Mouse (Mus musculus) intestine, embryonic 16.5 days (tissue): ENCODE measurements around the gene Ociad1. TPM values are rescaled to one million over a fixed set of nuclear protein-coding genes. Genes with fewer than 3 reads are reported as not detected.

Experiments used
- ATAC-seq: fragments of 200-750 bp; cut with Nextera tagmentation; 2 replicates; pipeline ENCODE4 v1.8.0; 2017; ENCODE audit warnings: moderate TSS enrichment, moderate library complexity
- H3K27ac ChIP-seq: fragments of 300-500 bp; sonication (generic); 2 replicates; pipeline ENCODE4 v1.5.1; 2014; ENCODE audit warnings: mild to moderate bottlenecking, low read length
- H3K27me3 ChIP-seq: fragments of 300-500 bp; sonication (generic); replicated peaks from 2 replicates; pipeline ENCODE4 v1.6.1; 2014; ENCODE audit warnings: low read length, control low read depth, mixed read lengths; ENCODE audit not compliant: control insufficient read depth, insufficient read depth
- H3K36me3 ChIP-seq: fragments of 300-500 bp; sonication (generic); 2 replicates; pipeline ENCODE4 v1.6.1; 2014; ENCODE audit warnings: low read length, control low read depth; ENCODE audit not compliant: control insufficient read depth, insufficient read depth
- H3K4me1 ChIP-seq: fragments of 300-500 bp; sonication (generic); 2 replicates; pipeline ENCODE4 v1.6.1; 2014; ENCODE audit warnings: low read length, control low read depth, mixed read lengths; ENCODE audit not compliant: control insufficient read depth, insufficient read depth
- H3K4me2 ChIP-seq: fragments of 300-500 bp; sonication (generic); 2 replicates; pipeline ENCODE4 v1.6.1; 2014; ENCODE audit warnings: low read depth, low read length, control low read depth
- H3K4me3 ChIP-seq: fragments of 300-500 bp; sonication (generic); 2 replicates; pipeline ENCODE4 v1.5.1; 2014; ENCODE audit warnings: mild to moderate bottlenecking, low read length
- H3K9ac ChIP-seq: fragments of 300-500 bp; sonication (generic); 2 replicates; pipeline ENCODE4 v1.6.1; 2014; ENCODE audit warnings: low read depth, low read length
- H3K9me3 ChIP-seq: fragments of 300-500 bp; sonication (generic); 2 replicates; pipeline ENCODE4 v1.6.1; 2016; ENCODE audit warnings: low read length, control low read depth; ENCODE audit not compliant: control insufficient read depth
- WGBS: fragments of 180-500 bp; shearing (Covaris S2); extraction: QIAGEN DNeasy Blood & Tissue Kit; methylation state at CpG from one replicate; pipeline ENCODE4 v1.1.7; 2014; 5-methylcytosine and 5-hydroxymethylcytosine counted together
- polyA plus RNA-seq: library from polyadenylated mRNA; unstranded; fragments of >200 nt; fragmentation: Nextera tagmentation; extraction: Ambion mirVana; gene quantifications from 2 replicates; pipeline ENCODE4 v1.2.1, GENCODE M21; 2015

Ociad1 gene
- 250 and 270 TPM in 2 replicates for polyA plus RNA-seq

- H3K9ac ChIP-seq: peak within 1 kb of the TSS; percentile 94
- H3K4me1 ChIP-seq: peaks cover 7% of the 10 kb centered on the region
- H3K9me3 ChIP-seq: no peaks in the 10 kb centered on the region
- peak within 1 kb of the TSS; percentile 91 for H3K27ac ChIP-seq
- peaks cover 4% of the 10 kb centered on the region for H3K36me3 ChIP-seq
- under 1% methylated on average over 58 of the region's 58 CpGs for WGBS
- peak within 1 kb of the TSS; percentile 81 for H3K4me3 ChIP-seq
- no peaks in the 10 kb centered on the region for H3K27me3 ChIP-seq
- peak within 1 kb of the TSS; percentile 62 for H3K4me2 ChIP-seq
- peak; percentile 99 for ATAC-seq
Measured at GRCm38 (mm10) chr5:73292502-73293457, at the start of gene Ociad1. Gene Ociad1 (plus strand): TSS chr5:73292784.

GRCm38 (mm10) chr5:73244403-73244802 lies 48.2 kb upstream of the Ociad1 start:
- H3K9ac ChIP-seq: no peak overlapping the region
- no peak overlapping the region for H3K27ac ChIP-seq
- no peak overlapping the region for H3K4me3 ChIP-seq
- WGBS: 53% methylated on average over 13 of the region's 13 CpGs
- H3K9me3 ChIP-seq: no peaks in the 10 kb centered on the region
- 0 out of 2 replicates have a peak, but pooled peaks cover 13% of the 10 kb centered on the region for H3K4me1 ChIP-seq
- H3K4me2 ChIP-seq: no peak overlapping the region
- no peaks in the 10 kb centered on the region for H3K36me3 ChIP-seq
- 0 out of 2 replicates have a peak, but pooled peaks have one; percentile 30 for ATAC-seq
- H3K27me3 ChIP-seq: no peaks in the 10 kb centered on the region

- Histone ChIP-seq H3K27ac (no peak overlapping the region), H3K9me3 (no peaks in the 10 kb centered on the region), H3K4me1 (0 out of 2 replicates have a peak, but pooled peaks cover 9% of the 10 kb centered on the region), H3K4me2 (no peak overlapping the region), H3K4me3 (no peak overlapping the region), H3K9ac (no peak overlapping the region), H3K27me3 (no peaks in the 10 kb centered on the region), H3K36me3 (no peaks in the 10 kb centered on the region)
- no peak for ATAC-seq
- 62% methylated on average over 6 of the region's 6 CpGs for WGBS
Measured at GRCm38 (mm10) chr5:73246414-73246813, 46.2 kb upstream of the Ociad1 start.

- no peak for ATAC-seq
- Histone ChIP-seq H3K27me3 (no peaks in the 10 kb centered on the region), H3K9ac (no peak overlapping the region), H3K9me3 (no peaks in the 10 kb centered on the region), H3K4me2 (no peak overlapping the region), H3K4me1 (peaks cover 11% of the 10 kb centered on the region; the same call in 1 of the 2 replicates), H3K27ac (no peak overlapping the region), H3K36me3 (no peaks in the 10 kb centered on the region), H3K4me3 (no peak overlapping the region)
- 71% methylated on average over 8 of the region's 8 CpGs for WGBS
Measured at GRCm38 (mm10) chr5:73248211-73248610, 44.4 kb upstream of the Ociad1 start.

GRCm38 (mm10) chr5:73249341-73249740 lies 43.2 kb upstream of the Ociad1 start:
- H3K36me3 ChIP-seq: no peaks in the 10 kb centered on the region
- peaks cover 16% of the 10 kb centered on the region; the same call in 1 of the 2 replicates for H3K4me1 ChIP-seq
- ATAC-seq: no peak

GRCm38 (mm10) chr5:73252739-73253138 lies 39.8 kb upstream of the Ociad1 start:
- Histone ChIP-seq H3K4me1 (peaks cover 14% of the 10 kb centered on the region), H3K9ac (0 out of 2 replicates have a peak overlapping the region, but pooled peaks have one; percentile 10), H3K4me2 (no peak overlapping the region), H3K27me3 (no peaks in the 10 kb centered on the region), H3K4me3 (no peak overlapping the region), H3K36me3 (no peaks in the 10 kb centered on the region), H3K9me3 (no peaks in the 10 kb centered on the region), H3K27ac (no peak overlapping the region)
- no peak for ATAC-seq

More at GRCm38 (mm10) chr5:73249341-73249740, 43.2 kb upstream of the Ociad1 start:
- no peak overlapping the region for H3K4me3 ChIP-seq
- H3K27me3 ChIP-seq: no peaks in the 10 kb centered on the region
- no peak overlapping the region for H3K9ac ChIP-seq
- WGBS: 95% methylated on average over 4 of the region's 4 CpGs
- H3K4me2 ChIP-seq: no peak overlapping the region
- H3K27ac ChIP-seq: no peak overlapping the region
- H3K9me3 ChIP-seq: no peaks in the 10 kb centered on the region

GRCm38 (mm10) chr5:73254660-73255059 lies 37.9 kb upstream of the Ociad1 start:
- ATAC-seq: no peak
- peaks cover 14% of the 10 kb centered on the region for H3K4me1 ChIP-seq
- H3K9ac ChIP-seq: peak overlapping the region; percentile 90
- no peaks in the 10 kb centered on the region for H3K27me3 ChIP-seq
- H3K4me3 ChIP-seq: peak overlapping the region; percentile 99
- peak overlapping the region; percentile 35; the same call in 1 of the 2 replicates for H3K27ac ChIP-seq
- H3K36me3 ChIP-seq: no peaks in the 10 kb centered on the region
- WGBS: 23% methylated on average over 5 of the region's 5 CpGs
- no peaks in the 10 kb centered on the region for H3K9me3 ChIP-seq
- H3K4me2 ChIP-seq: peak overlapping the region; percentile 69

GRCm38 (mm10) chr5:73255321-73256251 lies 37.0 kb upstream of the Ociad1 start:
- under 1% methylated on average over 117 of the region's 129 CpGs for WGBS
- peak overlapping the region; percentile 99 for H3K4me3 ChIP-seq

More at GRCm38 (mm10) chr5:73255321-73256251, 37.0 kb upstream of the Ociad1 start:
- Histone ChIP-seq H3K4me1 (peaks cover 14% of the 10 kb centered on the region), H3K36me3 (no peaks in the 10 kb centered on the region), H3K9ac (peak overlapping the region; percentile 90), H3K27me3 (no peaks in the 10 kb centered on the region), H3K9me3 (no peaks in the 10 kb centered on the region), H3K27ac (peak overlapping the region; percentile 96), H3K4me2 (peak overlapping the region; percentile 69)
- ATAC-seq: peak; percentile 53
